In the genomic region with DNA sequence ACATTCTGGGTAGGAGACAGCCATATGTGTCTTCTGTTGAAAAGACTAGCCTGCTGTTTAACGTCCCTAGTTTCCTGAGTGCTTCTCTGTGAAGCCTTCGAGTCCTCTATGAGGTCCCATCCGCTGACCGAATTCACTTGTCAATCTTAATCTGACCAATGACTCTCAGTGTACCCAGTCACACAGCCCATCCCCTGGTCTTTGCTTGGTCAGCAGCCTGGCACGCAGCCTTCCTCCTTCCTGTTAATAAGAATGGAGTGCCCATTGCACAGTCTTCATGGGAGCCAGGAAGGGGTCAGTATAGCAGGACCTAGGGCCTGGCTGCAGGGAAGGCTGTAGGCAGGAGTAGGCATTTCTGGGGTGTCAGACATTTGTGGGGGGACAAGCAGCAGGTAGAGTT, we compare ENCODE assay signal across 14 mouse cellular contexts. TPM values are rescaled to one million over a fixed set of nuclear protein-coding genes. Genes with fewer than 3 reads are reported as not detected.
DNase-seq lines count a peak whose midpoint lies in the region; ATAC-seq and TF ChIP-seq lines count a peak whose summit lies in the region.
"Had no signal": no experiment of that assay in that cellular context is flagged by ENCODE, and none has a peak within 500 bp of the region (broad histone marks: within the 10 kb centered on the region; RNA-seq: fewer than 3 reads in every experiment).

No protein-coding gene starts in this region.

- TF ChIP-seq CTCF in bone marrow macrophage, adult 2 months (IDR thresholded peaks at IDR 0.05; ENCODE audit: low read depth, low read length), result no peak
- TF ChIP-seq CTCF in left cerebral cortex, adult 2 months (IDR thresholded peaks at IDR 0.05), result no peak

- ATAC-seq in embryonic facial prominence, embryonic 13.5 days (ENCODE audit: insufficient number of reproducible peaks, insufficient read depth, low FRiP score, low TSS enrichment, low read depth), result no peak
- ATAC-seq: forebrain, embryonic 16.5 days; Patski had no signal

- TF ChIP-seq POLR2A in bone marrow macrophage, adult 2 months (IDR thresholded peaks at IDR 0.05; ENCODE audit: borderline replicate concordance, low read depth, low read length), result no peak

- H3K4me3 ChIP-seq in embryonic facial prominence, embryonic 13.5 days, result no peak overlapping the region
- no peak overlapping the region for H3K4me3 ChIP-seq in embryonic facial prominence, embryonic 10.5 days
- H3K4me3 ChIP-seq in bone marrow macrophage, adult 2 months (ENCODE audit: insufficient read depth, low read length), result peak overlapping the region; percentile 40
- H3K4me3 ChIP-seq in left cerebral cortex, adult 2 months, result no peak overlapping the region
- H3K4me3 ChIP-seq: erythroblast, embryonic 14.5 days; hindbrain, embryonic 15.5 days; neural tube, embryonic 13.5 days had no signal

- WGBS in embryonic facial prominence, embryonic 13.5 days, result 79% methylated on average over 5 of the region's 5 CpGs
- 79% methylated on average over 5 of the region's 5 CpGs for WGBS in embryonic facial prominence, embryonic 10.5 days

- 0 out of 2 replicates have a peak overlapping the region, but pooled peaks have one; percentile 1 for H3K9ac ChIP-seq in embryonic facial prominence, embryonic 13.5 days
- H3K9ac ChIP-seq: hindbrain, embryonic 15.5 days; neural tube, embryonic 13.5 days had no signal

- no peak overlapping the region for H3K27ac ChIP-seq in embryonic facial prominence, embryonic 13.5 days
- H3K27ac ChIP-seq in embryonic facial prominence, embryonic 10.5 days (replicated peaks), result no peak overlapping the region
- H3K27ac ChIP-seq in bone marrow macrophage, adult 2 months (ENCODE audit: insufficient read depth, low read depth, low read length), result peak overlapping the region; percentile 98
- no peak overlapping the region for H3K27ac ChIP-seq in left cerebral cortex, adult 2 months
- H3K27ac ChIP-seq: hindbrain, embryonic 15.5 days; neural tube, embryonic 13.5 days had no signal

- DNase-seq in embryonic facial prominence, embryonic 10.5 days (ENCODE audit: low spot score), result no peak
- DNase-seq in kidney, postnatal 10 days, result peak; percentile 28
- DNase-seq in kidney, adult 18-20 months, result no peak
- DNase-seq in lung, postnatal 25 days (ENCODE audit: low spot score), result peak; percentile 45
- no peak for DNase-seq in left cerebral cortex, adult 2 months (ENCODE audit: extremely low spot score in 1 of 2, low spot score in 2 of 2)
- no peak for DNase-seq in left cerebral cortex, postnatal 10 days (ENCODE audit: extremely low spot score in 1 of 2, low spot score in 2 of 2)
- DNase-seq: B cell, adult 2 months had no signal

- H3K4me2 ChIP-seq in embryonic facial prominence, embryonic 13.5 days, result no peak overlapping the region
- H3K4me2 ChIP-seq: hindbrain, embryonic 15.5 days; neural tube, embryonic 13.5 days had no signal

- intact Hi-C loops in left cerebral cortex, adult 2 months (cut with DNase I), result no loop called here
- intact Hi-C loops in left cerebral cortex, postnatal 10 days (cut with DNase I), result no loop called here

- 0 out of 2 replicates have a peak, but pooled peaks cover 3% of the 10 kb centered on the region for H3K27me3 ChIP-seq in embryonic facial prominence, embryonic 13.5 days
- peaks cover under 1% of the 10 kb centered on the region; the same call in 1 of the 2 replicates for H3K27me3 ChIP-seq in embryonic facial prominence, embryonic 10.5 days (replicated peaks; ENCODE audit: low read depth, poor library complexity, severe bottlenecking)
- H3K27me3 ChIP-seq: hindbrain, embryonic 15.5 days; neural tube, embryonic 13.5 days; Patski had no signal

- H3K4me1 ChIP-seq in embryonic facial prominence, embryonic 13.5 days, result peaks cover 30% of the 10 kb centered on the region
- peaks cover 43% of the 10 kb centered on the region for H3K4me1 ChIP-seq in embryonic facial prominence, embryonic 10.5 days
- peaks cover 30% of the 10 kb centered on the region for H3K4me1 ChIP-seq in bone marrow macrophage, adult 2 months (ENCODE audit: control insufficient read depth, insufficient read depth, low read length)

- H3K9me3 ChIP-seq in embryonic facial prominence, embryonic 13.5 days, result no peaks in the 10 kb centered on the region
- no peaks in the 10 kb centered on the region for H3K9me3 ChIP-seq in embryonic facial prominence, embryonic 10.5 days
- H3K9me3 ChIP-seq: hindbrain, embryonic 15.5 days; neural tube, embryonic 13.5 days had no signal

- H3K36me3 ChIP-seq in embryonic facial prominence, embryonic 13.5 days, result no peaks in the 10 kb centered on the region
- H3K36me3 ChIP-seq in embryonic facial prominence, embryonic 10.5 days (replicated peaks), result no peaks in the 10 kb centered on the region
- H3K36me3 ChIP-seq: hindbrain, embryonic 15.5 days; neural tube, embryonic 13.5 days had no signal

RNA-seq across cellular contexts. Expression of gene Lrrc25, which starts 1.5 kb away (rescaled TPM):
- 1.9 TPM in 2 replicates for polyA plus RNA-seq in embryonic facial prominence, embryonic 13.5 days (2015; fragmentation: Nextera tagmentation; extraction: Ambion mirVana)
- 0.77 and 0.79 TPM in 2 replicates for polyA plus RNA-seq in embryonic facial prominence, embryonic 10.5 days (2016; fragmentation: Nextera tagmentation; extraction: Ambion mirVana)
- 185 and 197 TPM in 2 replicates for polyA plus RNA-seq in bone marrow macrophage, adult 2 months (2012; ENCODE audit: insufficient read depth, insufficient read length, missing spikeins)
- under 1 TPM; 0.70 to 0.96 TPM for total RNA-seq in left cerebral cortex, adult 2 months (2021)
- total RNA-seq in left cerebral cortex, postnatal 10 days (2021), result 1 to 10 TPM in 1 of 2 experiments, under 1 TPM in 1; 0.94 to 1.1 TPM

RNA-seq across cellular contexts. Expression of gene Ssbp4, which starts 5.8 kb away (rescaled TPM):
- 100 and 107 TPM in 2 replicates for polyA plus RNA-seq in embryonic facial prominence, embryonic 13.5 days (2015; fragmentation: Nextera tagmentation; extraction: Ambion mirVana)
- 105 and 109 TPM in 2 replicates for polyA plus RNA-seq in embryonic facial prominence, embryonic 10.5 days (2016; fragmentation: Nextera tagmentation; extraction: Ambion mirVana)
- 106 and 123 TPM in 2 replicates for polyA plus RNA-seq in bone marrow macrophage, adult 2 months (2012; ENCODE audit: insufficient read depth, insufficient read length, missing spikeins)
- 100 to 1,000 TPM; 221 to 261 TPM for total RNA-seq in left cerebral cortex, adult 2 months (2021)
- 100 to 1,000 TPM; 236 to 250 TPM for total RNA-seq in left cerebral cortex, postnatal 10 days (2021)

RNA-seq across cellular contexts. Expression of gene Gdf15, which starts 17.8 kb away (rescaled TPM):
- polyA plus RNA-seq in embryonic facial prominence, embryonic 13.5 days (2015; fragmentation: Nextera tagmentation; extraction: Ambion mirVana), result 0.14 and 0.22 TPM in 2 replicates
- 0.14 TPM in 1 of 2 replicates, not detected in the other for polyA plus RNA-seq in embryonic facial prominence, embryonic 10.5 days (2016; fragmentation: Nextera tagmentation; extraction: Ambion mirVana)
- polyA plus RNA-seq in bone marrow macrophage, adult 2 months (2012; ENCODE audit: insufficient read depth, insufficient read length, missing spikeins), result 3.3 and 4.9 TPM in 2 replicates
- not detected for total RNA-seq in left cerebral cortex, adult 2 months (2021)
- total RNA-seq in left cerebral cortex, postnatal 10 days (2021), result not detected
- polyA plus RNA-seq: erythroblast, embryonic 14.5 days; neural tube, embryonic 13.5 days had no signal

RNA-seq across cellular contexts. Expression of gene Isyna1, which starts 20.3 kb away (rescaled TPM):
- polyA plus RNA-seq in embryonic facial prominence, embryonic 13.5 days (2015; fragmentation: Nextera tagmentation; extraction: Ambion mirVana), result 153 and 166 TPM in 2 replicates
- 184 and 187 TPM in 2 replicates for polyA plus RNA-seq in embryonic facial prominence, embryonic 10.5 days (2016; fragmentation: Nextera tagmentation; extraction: Ambion mirVana)
- 36.0 and 41.4 TPM in 2 replicates for polyA plus RNA-seq in bone marrow macrophage, adult 2 months (2012; ENCODE audit: insufficient read depth, insufficient read length, missing spikeins)
- 10 to 100 TPM; 52.9 to 55.3 TPM for total RNA-seq in left cerebral cortex, adult 2 months (2021)
- 10 to 100 TPM; 46.6 to 53.2 TPM for total RNA-seq in left cerebral cortex, postnatal 10 days (2021)

RNA-seq across cellular contexts. Expression of gene Pgpep1, which starts 45.7 kb away (rescaled TPM):
- 50.5 and 63.1 TPM in 2 replicates for polyA plus RNA-seq in embryonic facial prominence, embryonic 13.5 days (2015; fragmentation: Nextera tagmentation; extraction: Ambion mirVana)
- 51.8 and 52.7 TPM in 2 replicates for polyA plus RNA-seq in embryonic facial prominence, embryonic 10.5 days (2016; fragmentation: Nextera tagmentation; extraction: Ambion mirVana)
- 33.0 and 35.2 TPM in 2 replicates for polyA plus RNA-seq in bone marrow macrophage, adult 2 months (2012; ENCODE audit: insufficient read depth, insufficient read length, missing spikeins)
- 10 to 100 TPM; 15.5 to 17.5 TPM for total RNA-seq in left cerebral cortex, adult 2 months (2021)
- 10 to 100 TPM; 11.5 to 15.9 TPM for total RNA-seq in left cerebral cortex, postnatal 10 days (2021)

Comparison
In these comparisons a context has a peak if more than half of its experiments do, and no peak if none do; other contexts are left out.
1. DNase-seq: peak in kidney, postnatal 10 days (single experiment) and lung, postnatal 25 days (single experiment); none in embryonic facial prominence, embryonic 10.5 days (single experiment), kidney, adult 18-20 months (single experiment), left cerebral cortex, adult 2 months (0 of 2) and left cerebral cortex, postnatal 10 days (0 of 2).
2. RNA of gene Lrrc25, which starts 1.5 kb away (polyA plus RNA-seq): 185 to 197 TPM in bone marrow macrophage, adult 2 months; 1.9 TPM in embryonic facial prominence, embryonic 13.5 days and 0.77 to 0.79 TPM in embryonic facial prominence, embryonic 10.5 days; every median in the first group is over 10 times any median in the second.